Mouse (Mus musculus): ENCODE measurements around the gene Zfp110.
"Not testable (repeated sequence)": the region's sequence is repeated elsewhere in the genome, so short reads cannot be mapped to it uniquely, and the experiment has no call there.

Gene Zfp110

DNA sequence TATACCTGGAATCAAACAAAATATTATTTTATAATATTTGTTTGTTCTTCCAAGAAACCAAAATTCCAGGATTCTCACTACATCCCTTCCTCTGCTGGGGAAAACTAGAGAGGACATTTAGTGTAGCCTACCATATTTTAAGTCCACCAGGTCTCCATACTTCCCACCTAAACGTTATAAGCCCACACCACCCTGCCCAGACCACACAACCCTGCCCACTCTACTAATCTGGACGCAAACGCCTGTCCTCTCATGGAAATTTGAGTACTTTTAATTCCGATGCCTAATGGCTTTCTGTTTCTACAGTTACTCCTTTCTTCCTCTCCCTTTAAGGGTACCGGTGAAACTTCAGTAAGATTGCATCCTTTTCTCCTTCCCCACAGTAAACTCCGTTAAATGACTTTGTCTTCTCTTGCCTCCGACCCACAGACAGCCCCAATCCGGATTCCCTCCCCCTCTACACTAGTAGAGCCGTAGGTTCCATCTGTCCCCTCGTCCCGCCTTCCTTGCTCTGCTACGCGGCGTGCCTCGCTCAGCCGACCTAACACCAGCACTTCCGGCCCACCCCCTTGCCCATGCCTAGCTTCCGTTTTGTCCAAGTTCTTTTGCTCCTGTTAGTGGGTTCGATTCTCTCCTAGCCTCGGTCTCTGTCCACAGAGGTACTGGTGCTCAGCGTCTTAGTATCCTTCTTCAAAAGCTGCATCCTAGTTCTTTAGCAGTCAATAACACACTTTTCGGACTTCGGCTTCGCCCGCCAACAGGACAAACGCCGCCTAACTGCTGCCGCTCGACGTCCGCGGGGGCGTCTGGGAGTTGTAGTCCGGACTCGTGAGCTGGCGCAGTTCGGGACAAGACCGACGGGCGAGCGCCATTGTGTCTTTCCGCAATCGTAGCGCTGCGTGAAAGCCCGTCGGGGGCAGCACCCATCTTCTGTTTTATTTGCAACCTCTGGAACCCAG is at the start of gene Zfp110:
TSS of gene Zfp110 (plus strand) at position 600 of the 959 bp plus-strand sequence.
- DNase-seq (ENCODE audit: low spot score), result peak; percentile 85

DNA sequence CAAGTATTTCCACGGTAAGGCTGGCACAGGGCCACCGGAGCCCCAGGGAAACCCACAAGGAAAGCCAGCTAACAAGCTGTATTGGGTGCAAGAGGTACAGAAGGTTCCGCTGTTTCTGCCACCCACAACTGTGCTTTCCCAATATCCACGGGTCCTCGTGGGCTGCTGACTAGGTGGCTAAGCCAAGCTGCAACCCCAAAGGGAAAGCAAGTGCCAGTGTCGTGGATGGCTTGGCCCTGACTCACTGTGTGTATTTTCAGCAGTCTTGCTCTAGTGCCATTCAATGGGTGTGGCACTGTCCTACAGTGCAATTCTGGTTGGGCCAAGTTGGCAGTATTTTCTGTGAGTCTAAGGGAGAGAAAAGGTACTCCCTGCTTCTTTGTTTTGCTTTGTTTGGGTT is 47.2 kb upstream of the Zfp110 start:
- DNase-seq (ENCODE audit: low spot score), result no peak

DNA sequence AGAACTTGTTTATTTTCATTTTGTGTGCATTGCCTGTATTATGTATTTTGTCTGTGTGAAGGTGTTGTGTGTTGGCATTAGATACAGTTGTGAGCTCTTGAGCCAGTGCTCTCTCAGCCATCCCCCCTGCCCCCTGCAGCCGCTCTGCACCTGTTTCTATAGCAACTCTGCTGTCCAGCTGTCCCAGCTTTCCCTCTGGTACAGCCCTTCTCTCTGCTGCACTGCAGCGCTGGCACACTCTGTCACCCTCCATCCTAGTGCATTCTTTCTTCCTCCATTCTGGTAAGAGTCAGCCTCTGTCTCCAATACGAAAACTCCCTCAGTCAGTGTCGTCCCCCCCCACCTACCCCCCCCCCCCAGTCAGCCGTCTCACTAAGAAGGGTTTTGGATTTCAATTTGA is 46.5 kb upstream of the Zfp110 start:
- DNase-seq (ENCODE audit: low spot score), result no peak

DNA sequence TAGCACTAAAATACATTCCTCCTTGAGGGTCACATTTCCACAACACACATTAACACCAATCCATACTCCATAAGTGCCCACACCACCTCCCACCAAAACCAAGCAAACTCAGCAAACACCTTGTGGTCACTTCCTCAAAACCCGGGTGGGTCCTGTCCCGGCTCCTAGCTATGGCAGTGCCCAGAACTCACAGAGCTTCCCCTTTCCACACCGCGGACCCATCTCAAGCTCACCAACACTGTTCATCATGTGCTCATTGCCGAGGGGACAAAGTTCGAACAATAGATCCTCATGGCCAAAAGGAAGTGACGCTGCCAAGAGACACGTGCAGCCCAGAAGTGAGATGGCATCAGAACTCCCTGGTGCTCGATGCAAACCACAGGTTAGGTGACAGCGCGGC is 41.9 kb upstream of the Zfp110 start:
- not testable (repeated sequence) for DNase-seq (ENCODE audit: low spot score)

DNA sequence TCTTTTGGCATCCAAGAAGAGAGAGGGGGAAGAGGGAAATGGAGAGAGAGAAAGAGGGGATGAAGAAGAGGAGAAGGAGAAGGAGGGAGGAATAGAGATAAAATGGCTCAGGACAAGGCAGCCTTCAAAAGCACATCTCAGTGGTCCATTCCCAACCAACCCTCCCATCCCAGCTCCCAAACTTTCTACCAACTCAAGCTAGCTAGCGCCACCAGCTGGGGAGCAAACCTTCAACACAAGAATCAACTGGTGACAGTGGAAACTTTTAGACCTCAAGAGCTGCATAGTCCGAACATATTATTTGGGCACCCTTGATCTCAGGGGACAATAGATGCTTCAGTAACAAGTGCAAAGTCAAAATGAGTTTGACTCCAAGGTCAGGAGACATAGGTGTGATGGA is 36.6 kb upstream of the Zfp110 start:
- DNase-seq (ENCODE audit: low spot score), result no peak

DNA sequence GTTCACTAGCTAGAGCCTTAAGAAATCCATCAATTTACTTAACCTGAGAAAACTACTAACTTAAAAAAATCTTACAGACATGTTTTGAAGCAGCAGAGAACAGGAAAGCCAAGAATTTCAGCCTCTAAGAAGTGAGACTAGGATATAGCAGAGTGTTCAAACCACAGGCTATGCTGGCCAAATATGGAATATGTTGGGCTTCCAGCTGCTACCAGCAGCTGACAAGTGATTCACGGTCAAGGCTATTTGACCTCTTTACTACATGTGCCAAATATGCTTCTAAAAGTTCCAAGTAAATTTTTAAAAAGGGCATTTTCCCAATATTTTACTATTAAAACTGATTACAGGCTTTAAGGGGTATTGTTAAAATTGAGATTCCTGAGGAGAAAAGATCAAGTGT is 35.0 kb upstream of the Zfp110 start:
- no peak for DNase-seq (ENCODE audit: low spot score)

DNA sequence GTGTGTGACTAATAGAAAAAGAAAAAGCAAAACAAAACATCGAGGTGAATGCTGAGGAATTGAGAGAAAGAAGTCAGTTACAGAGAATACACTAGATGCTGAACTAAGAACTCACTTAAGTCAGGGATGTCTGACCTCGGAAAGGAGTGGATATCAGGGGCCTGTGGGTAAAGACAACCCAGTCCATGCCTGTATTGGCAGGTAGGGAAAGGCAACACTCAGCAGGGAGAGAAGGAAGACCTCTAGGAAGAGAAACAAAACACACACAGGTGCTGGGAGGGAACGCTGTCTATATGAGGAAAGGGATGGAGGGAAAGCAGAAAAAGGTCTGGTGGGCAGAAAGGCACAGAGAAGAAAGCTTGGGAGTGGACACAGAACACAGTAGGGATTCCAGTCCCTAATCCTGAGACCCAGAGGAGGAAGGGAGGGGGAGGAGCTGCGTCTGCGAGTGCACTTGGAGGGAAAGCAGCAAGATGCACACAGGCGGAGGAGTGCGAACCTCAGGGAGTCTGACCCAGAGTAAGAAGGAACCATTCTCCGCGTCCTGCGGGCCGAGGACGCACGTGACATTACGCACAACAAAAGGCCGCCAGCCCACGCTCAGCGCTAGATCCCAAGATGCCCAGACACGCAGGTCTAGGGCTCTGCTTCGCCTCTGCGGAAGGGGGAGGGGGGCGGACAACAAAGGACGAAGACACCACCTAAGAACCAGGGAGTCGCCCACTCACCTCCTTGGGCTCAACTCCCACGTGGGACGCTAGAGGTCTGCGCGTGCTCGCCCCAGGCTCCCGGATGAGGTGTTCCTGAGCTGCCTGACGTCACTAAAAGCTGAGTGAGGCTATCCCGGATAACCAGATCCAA is 31.5 kb upstream of the Zfp110 start, which contains the start of gene Zscan18:
TSS of gene Zscan18 (minus strand) at position 770 of the 861 bp plus-strand sequence.
- DNase-seq (ENCODE audit: low spot score), result peak; percentile 42

DNA sequence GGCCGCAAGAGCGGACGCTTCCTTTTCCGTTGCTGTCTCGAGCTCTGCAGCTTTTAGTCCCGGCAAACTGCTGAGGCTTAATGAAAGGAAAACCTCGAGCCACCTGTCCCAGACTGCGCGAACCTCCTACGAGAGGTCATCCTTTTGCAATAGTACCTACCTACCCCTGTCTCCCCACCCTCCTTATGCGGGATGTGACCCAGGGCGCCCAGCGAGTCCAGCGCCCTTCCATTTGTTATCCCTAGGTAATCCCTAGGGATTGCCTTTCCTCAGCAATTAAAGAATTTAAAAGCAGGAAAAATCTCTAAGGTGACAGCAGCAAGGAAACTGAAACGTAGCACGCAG is 30.9 kb upstream of the Zfp110 start:
- no peak for DNase-seq (ENCODE audit: low spot score)

DNA sequence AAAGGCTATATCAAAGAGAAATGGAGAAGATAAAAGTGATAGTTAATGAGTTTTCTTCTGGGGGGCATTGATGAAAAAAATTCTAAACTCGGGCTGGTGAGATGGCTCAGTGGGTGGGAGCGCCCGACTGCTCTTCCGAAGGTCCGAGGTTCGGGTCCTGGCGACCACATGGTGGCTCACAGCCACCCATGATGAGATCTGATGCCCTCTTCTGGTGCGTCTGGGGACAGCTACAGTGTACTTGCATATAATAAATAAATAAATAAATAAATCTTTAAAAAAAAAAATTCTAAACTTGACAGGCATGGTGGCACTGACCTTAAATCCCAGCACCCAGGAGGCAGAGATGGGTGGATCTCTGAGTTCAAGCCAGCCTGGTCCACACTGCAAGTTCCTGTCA is 19.0 kb upstream of the Zfp110 start:
- no peak for DNase-seq (ENCODE audit: low spot score)

DNA sequence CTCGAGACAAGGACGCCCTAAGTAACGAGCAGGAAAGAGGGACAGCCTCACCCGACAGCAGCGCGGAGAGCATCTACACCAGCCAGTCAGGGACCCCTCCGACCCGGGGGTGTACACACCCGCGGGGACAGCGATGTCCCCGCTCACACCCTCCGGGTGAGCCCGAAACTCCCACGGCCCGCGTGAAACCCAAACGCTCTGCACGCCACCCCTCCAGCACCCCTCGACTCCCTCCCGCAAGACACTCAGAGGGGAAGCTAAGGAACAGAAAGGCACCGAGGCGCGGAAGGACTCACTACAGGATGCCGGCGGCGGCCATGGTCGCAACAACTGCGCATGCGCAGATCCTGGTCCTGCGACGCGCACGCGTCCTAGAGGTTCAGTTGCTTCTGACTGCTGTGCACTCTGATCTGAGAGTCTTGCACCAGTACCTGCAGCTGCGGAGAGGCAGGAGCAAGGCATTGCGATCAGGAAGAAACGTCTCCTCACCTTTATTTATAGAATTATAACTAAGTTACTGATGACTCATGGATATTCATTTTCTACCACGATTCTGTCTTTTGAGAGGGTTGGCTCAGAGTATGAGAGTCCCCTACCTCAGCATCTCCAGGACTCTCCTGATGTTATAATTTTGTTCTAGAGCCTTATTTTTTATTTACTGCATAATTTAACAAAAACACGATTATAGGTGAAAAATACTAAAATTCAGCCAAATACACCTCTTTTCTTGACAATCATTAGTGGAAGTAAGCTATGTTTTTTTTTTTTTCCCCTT is 15.9 kb upstream of the Zfp110 start, which contains the start of gene Zfp329:
TSS of gene Zfp329 (minus strand) at position 338 of the 775 bp plus-strand sequence.
- peak; percentile 89 for DNase-seq (ENCODE audit: low spot score)

DNA sequence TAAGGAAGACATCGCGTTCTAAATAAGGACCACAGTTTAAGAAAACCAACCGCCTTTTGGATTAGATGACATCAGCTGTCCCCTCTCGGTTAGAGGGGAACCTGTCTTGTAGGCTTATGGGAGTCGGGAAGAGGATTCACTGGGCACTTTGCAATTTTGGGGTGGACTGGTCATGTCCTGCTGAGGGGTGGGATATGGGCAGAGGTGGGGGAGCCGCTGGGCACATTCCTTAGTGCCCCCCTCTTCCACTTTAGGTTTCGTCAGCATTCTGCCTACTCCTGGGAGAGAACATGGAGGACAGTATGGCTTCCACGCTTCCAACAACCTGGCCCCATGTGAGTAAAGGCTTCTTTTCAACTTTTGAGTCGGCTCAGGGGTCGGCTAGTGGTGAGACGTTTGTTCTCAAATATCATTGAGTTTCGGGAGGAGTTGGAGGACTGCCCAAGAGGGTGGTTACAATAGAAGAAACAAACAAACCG is 671 bp downstream of the Zfp110 start:
- DNase-seq (ENCODE audit: low spot score), result no peak

DNA sequence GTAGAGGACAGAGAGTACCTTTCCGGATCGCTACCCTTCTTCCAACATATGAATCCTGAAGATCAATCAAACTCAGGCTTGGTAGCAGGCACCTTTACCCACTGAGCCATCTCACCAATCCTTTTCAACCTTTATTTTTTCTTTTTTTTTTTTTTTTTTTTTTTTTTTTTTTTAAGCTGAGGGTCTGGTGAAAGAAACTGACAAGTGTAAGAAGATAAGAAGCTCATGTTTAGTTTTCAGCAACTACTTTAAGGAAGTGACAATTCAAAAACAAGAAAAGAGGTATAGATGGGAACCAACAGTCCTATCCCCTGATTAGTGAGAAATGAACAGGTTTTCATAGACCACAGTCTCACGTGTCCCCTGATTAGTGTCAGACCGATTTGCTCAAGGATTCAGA is 1.2 kb downstream of the Zfp110 start:
- DNase-seq (ENCODE audit: low spot score), result no peak

DNA sequence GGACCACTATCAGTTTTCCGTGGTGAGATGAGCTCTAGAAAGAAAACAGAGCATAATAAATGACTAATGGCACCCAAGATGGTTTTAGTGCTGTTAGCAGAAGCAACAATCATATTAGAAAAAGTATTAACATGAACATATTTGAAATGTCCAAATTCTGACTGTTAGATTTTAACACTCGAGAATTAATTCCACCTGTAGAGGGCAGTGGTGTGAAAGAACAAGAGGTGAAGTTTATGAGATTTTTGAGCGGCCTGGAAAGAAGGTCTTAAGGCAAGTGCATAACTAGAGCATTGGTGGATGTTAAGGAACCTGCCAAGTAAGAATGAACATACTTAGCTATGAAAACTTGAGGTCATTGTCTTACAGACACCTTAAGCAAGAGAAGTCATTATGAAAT is 39.7 kb downstream of the Zfp110 start:
- DNase-seq (ENCODE audit: low spot score), result peak; percentile 37

DNA sequence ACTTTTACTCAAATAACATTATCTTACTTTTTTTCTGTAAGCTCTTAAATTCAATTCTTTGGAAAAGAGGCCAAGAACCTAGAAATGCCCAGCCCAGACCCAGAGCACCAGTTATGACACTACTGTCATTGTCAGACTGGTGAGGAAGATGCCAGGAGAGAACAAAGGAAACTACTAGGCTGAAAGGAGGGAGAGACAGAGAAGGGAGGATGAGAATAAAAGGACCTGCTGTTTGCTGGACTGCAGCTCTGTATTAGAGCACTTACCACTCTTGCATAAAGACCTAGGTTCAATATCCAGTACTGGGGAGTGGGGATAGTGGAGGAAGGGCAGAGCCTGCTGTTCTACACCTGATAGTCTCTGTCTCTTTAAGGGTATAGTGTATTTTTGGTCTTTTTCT is 45.5 kb downstream of the Zfp110 start:
- DNase-seq (ENCODE audit: low spot score), result no peak

DNA sequence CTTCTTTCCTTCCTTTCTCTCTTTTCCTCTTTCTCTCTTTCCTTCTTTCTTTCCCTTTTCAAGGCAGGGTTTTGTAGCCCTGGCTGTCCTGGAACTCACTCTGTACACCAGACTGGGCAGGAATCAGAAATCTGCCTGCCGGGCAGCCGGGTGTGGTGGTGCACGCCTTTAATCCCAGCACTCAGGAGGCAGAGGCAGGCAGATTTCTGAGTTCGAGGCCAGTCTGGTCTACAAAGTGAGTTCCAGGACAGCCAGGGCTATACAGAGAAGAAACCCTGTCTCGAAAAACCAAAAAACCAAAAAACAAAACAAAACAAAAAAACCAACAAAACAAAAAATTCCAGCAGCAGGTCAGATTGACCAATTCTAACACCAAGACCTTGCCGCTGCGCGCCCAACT is 45.9 kb downstream of the Zfp110 start:
- DNase-seq (ENCODE audit: low spot score), result not testable (repeated sequence)

DNA sequence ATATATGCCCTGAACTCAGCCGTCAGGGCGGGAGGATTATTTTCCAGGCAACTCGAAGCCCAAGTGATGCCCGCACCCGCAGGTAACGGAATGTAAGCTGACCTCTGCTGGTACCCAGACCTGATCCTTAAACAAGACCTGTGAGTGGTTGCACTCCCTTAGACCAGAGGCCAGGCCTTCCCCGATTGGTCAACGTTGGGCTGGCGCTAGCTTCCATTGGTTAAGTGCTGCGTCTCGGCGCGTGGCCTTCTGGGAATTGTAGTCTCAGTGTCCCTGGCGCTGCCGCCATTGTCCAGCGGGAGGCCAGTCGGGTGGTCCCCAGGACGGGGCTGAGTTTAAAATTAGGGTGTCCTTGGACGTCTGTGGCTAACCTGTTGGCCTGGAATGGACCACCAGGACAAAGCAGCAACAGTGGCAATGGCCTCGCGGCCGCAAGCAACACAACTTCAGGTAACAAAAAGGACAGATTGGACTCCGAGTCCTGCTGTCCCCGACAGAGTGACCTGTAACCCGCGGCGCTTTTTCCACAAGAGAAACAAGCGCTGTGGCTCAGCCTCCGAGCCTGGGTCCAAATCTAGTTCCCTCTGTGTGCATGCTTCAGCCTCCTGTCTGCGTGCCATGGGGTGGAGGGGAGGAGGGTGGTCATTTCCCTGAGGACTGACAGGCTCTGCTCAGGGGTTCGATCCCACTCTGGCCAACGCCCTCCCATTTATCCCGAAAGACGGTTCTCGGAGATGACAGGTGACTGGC is 46.5 kb downstream of the Zfp110 start, which contains the start of gene Zfp128:
TSS of gene Zfp128 (plus strand) at position 267 of the 750 bp plus-strand sequence.
- DNase-seq (ENCODE audit: low spot score), result peak; percentile 88

DNA sequence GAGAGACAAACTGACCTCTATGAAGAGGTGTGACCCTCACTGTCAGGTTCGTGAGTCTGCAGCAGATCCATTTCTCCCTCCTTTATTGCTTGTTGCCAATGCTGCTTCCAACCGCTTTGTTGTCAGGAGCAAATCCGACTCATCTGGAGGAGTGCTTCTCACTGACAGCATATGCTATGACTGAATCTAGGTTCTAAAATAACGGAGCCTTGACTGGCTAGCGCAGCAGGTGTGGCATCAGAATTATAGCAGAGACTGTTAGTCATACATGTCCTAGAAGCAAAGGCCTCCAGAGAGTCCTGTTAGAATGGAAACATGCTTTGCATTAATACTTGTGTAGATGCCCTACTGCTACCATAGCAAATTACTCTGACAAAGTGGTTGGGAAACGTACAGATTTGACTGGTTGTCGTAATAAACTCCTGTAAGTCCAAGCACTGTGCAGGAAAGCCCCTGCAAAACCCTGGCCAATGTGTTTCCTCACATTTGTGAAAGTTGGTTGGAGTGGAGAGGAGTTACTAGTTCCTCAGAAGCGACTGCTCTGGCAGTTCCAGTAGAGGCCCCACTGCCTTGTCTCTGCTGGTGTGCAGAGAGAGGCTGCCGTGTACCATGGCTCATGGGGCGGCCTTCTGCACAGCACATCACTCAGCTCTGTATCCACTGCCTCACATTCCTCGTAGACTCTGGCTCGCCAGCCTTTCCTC is 52.2 kb downstream of the Zfp110 start:
- no peak for DNase-seq (ENCODE audit: low spot score)

DNA sequence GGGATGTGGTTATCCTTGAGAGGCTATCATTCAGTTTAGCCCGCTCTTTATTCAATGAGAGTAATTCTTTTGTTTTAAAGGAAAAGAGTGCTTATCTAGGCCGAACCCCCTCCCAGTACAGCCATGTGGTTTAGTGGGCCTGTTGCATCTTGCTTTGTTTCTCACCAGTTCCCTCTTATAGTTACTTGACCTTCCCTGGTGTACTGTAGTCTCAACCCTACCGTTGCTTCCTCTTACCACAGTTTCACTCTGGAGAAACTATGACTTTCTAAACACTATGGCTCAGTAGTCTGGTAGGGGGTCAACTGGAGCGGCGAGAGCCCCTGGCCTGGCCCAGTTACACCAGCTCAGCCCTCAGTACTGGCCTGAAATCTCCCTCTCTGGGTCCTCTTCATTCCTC is 53.0 kb downstream of the Zfp110 start:
- no peak for DNase-seq (ENCODE audit: low spot score)

DNA sequence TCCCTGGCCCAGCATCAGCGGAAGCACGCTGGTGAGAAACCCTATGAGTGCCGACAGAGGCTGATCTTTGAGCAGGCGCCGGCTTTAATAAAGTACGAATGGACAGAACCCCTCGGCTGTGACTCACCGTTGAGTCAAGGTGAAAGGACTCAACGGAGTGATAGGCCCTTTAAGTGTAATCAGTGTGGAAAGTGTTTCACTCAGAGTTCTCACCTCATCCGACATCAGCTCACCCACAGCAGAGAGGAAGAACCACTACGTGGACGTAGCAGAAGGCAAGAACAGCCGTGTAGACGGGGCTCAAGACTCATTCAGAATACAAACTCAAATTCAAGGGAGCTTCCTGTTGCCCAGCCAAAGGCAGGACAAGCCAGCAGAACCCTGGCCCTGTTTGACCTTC is 56.4 kb downstream of the Zfp110 start:
- DNase-seq (ENCODE audit: low spot score), result no peak

DNA sequence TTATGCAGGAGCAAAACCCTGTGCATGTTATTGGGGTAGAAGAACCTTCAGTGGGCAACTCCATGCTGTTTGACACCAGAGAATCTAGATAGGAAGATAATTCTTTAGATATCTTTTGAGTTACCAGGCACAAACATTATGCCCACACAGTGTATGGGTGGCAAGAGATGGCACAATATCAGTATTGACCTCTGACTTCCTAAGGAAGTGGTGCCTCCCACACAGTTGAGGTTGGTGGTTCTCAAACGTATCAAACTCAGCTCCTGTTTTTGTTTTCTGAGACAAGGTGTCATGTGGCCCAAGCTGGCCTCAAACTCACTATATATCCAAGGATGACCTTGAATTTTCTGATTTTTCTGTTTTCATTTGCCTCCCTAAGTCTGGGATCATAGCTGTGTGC is 56.8 kb downstream of the Zfp110 start:
- DNase-seq (ENCODE audit: low spot score), result no peak
